Mouse (Mus musculus): ENCODE results near the gene Iqgap1. TPM values are rescaled to one million over a fixed set of nuclear protein-coding genes. Genes with fewer than 3 reads are reported as not detected.

The Iqgap1 gene
- 50.1 and 52.9 TPM in 2 replicates for polyA plus RNA-seq (2015; fragmentation: Nextera tagmentation; extraction: Ambion mirVana)

DNA sequence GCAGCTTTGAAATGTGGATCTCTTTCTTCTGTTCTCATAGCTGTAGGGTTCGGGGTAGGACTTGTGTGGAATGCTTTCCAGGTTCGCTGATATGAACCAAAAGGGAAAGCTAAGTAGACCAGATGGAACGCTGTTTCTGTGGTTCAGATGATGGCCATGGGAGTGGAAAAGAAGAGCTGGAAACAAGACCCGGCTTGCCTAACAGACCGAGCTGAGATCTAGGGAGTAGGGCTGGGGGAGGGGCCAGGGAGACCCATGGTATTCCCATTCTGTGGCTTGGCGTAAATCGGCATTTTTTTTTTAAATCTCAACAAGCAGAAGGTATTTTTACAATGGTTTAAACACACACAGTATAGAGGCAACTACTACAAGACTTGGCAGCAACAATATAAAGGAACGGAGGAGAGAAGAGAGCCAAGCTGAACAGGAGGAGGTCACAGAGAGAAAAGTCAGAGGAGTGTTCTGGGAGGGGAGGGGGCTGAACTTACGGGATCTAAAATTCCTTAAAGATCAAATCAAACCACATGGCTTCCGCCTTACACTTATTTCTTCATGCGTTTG, at the start of gene Iqgap1:
Gene Iqgap1, minus strand, starts transcription at position 132 of the 561 bp plus-strand sequence.
- H3K9me3 ChIP-seq: no peaks in the 10 kb centered on the region
- no peak within 1 kb of the TSS for H3K9ac ChIP-seq
- H3K4me1 ChIP-seq: peaks cover 10% of the 10 kb centered on the region
- H3K27me3 ChIP-seq: no peaks in the 10 kb centered on the region
- peak; percentile 75 for ATAC-seq (ENCODE audit: low FRiP score, low read depth)
- peak within 1 kb of the TSS; percentile 14; the same call in 1 of the 2 replicates for H3K4me2 ChIP-seq (replicated peaks)
- no peaks in the 10 kb centered on the region for H3K36me3 ChIP-seq
- H3K4me3 ChIP-seq: no peak within 1 kb of the TSS
- WGBS: 47% methylated on average over 11 of the region's 11 CpGs
- H3K27ac ChIP-seq: peak within 1 kb of the TSS; percentile 69

DNA sequence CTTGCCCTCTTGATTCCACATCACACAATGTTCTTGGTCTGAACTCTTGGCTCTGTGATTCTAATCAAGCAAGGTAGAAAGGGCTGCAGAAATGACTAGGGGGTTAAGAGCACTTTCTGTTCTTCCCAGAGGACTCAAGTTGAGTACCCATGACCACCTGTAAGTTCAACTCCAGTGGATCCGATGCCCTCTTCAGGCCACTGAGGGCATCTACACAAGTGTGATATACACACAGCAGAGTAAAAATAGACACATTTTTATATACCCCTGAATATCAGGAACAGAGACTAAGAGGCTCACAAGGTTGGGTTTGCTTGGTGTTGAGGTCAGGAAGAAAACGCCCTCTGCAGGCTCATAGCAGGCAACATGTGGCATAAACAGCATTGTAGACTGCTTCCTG, 47.9 kb upstream of the Iqgap1 start:
- Histone ChIP-seq H3K36me3 (peaks cover 94% of the 10 kb centered on the region), H3K9me3 (no peaks in the 10 kb centered on the region), H3K9ac (no peak overlapping the region), H3K4me3 (no peak overlapping the region), H3K4me2 (replicated peaks) (no peak overlapping the region), H3K27ac (no peak overlapping the region), H3K27me3 (no peaks in the 10 kb centered on the region), H3K4me1 (no peaks in the 10 kb centered on the region)
- WGBS: 92% methylated on average over 2 of the region's 2 CpGs
- ATAC-seq (ENCODE audit: low FRiP score, low read depth): no peak

DNA sequence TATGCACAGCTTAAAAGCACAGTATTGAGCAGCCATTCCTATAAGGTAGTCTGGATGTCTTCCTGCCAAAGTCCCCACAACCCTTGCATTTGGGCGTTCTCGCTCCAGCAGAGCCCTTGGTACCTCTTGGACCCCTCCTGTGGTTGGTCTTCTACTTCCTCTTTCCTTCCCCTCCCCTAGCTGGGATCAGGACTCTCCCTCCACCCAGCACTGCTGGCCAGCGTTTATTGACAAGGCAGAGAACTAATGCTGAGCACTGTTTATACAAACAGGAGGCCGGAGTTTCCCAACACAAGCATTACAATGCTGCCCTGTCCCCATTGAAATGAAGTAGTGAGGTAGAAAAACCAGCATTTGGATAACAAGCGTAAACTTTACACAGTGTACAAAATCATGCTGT, 47.3 kb upstream of the Iqgap1 start:
- Histone ChIP-seq H3K27ac (no peak overlapping the region), H3K9me3 (no peaks in the 10 kb centered on the region), H3K4me3 (no peak overlapping the region), H3K36me3 (peaks cover 96% of the 10 kb centered on the region), H3K9ac (no peak overlapping the region), H3K27me3 (no peaks in the 10 kb centered on the region), H3K4me1 (no peaks in the 10 kb centered on the region), H3K4me2 (replicated peaks) (no peak overlapping the region)
- WGBS: 83% methylated on average over 5 of the region's 5 CpGs
- no peak for ATAC-seq (ENCODE audit: low FRiP score, low read depth)

DNA sequence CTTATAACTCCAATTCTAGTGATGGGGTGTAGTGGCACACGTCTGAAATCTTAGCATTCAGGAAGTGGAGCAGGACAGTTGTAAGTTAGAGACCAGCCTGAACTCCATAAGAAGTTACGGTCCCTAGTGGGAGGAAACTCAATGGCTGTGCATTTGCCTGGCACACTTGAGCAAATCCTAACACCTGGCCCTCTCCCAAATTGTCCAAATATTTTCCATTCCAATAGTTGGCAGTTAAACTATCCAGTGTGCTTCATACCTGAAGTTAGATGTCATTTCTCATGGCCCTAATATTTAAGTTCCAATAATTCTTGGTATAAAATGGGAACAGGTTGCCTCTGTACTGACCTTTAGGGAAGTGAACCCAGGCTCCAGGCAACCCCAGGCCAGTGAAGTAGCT, 42.9 kb upstream of the Iqgap1 start:
- Histone ChIP-seq H3K9ac (no peak overlapping the region), H3K36me3 (peaks cover 96% of the 10 kb centered on the region), H3K27ac (no peak overlapping the region), H3K4me3 (no peak overlapping the region), H3K4me1 (peaks cover 5% of the 10 kb centered on the region), H3K9me3 (no peaks in the 10 kb centered on the region), H3K4me2 (replicated peaks) (no peak overlapping the region), H3K27me3 (no peaks in the 10 kb centered on the region)
- no peak for ATAC-seq (ENCODE audit: low FRiP score, low read depth)
- 87% methylated on average over 2 of the region's 2 CpGs for WGBS

DNA sequence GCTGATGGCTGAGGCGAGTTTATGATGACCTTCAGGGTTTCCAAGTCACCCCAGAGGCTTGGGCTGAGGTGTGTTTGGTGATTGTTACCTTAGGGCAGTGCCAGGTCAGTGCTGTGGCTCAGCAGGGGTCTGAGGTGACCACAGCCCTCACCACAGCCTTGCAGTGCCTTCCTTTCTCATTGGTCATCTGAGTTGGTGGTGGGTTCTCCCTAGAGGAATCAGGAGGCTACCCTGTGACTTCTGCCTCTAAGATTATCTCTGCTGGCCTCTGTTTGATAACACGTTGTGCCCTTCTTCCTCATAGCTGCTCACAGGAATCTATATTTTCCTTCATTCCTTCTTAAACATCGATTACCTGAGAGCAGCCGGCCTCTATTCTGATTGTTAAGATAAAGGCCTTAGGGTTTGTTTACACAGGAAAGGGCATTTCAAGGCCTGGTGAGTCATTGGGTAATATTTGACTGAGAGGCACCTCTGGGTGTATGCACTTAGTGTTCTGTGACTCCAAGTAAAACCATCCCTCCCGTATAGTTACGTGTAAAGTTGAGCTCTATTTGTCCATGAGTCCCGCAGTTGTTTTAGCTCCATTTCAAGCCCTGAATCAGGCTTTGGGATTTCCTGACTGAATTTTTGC, 40.9 kb upstream of the Iqgap1 start:
- 84% methylated on average over 7 of the region's 7 CpGs for whole genome bisulfite sequencing
- H3K9me3 ChIP-seq: no peaks in the 10 kb centered on the region
- peaks cover 87% of the 10 kb centered on the region for H3K36me3 ChIP-seq
- no peak overlapping the region for H3K9ac ChIP-seq
- no peak overlapping the region for H3K4me3 ChIP-seq
- H3K4me2 ChIP-seq (replicated peaks): no peak overlapping the region
- no peak for ATAC-seq (ENCODE audit: low FRiP score, low read depth)
- no peak overlapping the region for H3K27ac ChIP-seq
- H3K27me3 ChIP-seq: no peaks in the 10 kb centered on the region
- H3K4me1 ChIP-seq: peaks cover 24% of the 10 kb centered on the region

DNA sequence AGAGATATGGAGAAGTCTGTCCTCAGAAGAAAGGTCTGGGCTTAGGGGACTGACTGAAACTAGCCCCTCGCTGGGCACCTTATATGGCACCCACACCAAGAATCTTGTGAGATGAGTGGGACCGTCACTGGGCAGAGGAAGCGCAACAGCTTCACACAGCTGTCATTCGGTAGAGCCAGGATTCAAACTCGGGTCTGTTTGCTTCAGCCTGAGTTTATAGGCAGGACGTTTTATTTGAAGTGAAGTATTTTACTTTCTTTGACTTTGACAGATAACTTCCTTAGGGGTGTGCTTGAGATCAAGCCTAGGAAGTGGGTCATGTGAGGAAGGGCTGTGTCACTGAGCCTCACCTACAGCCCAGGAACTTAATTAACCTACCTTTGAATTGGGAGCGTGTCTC, 39.7 kb upstream of the Iqgap1 start:
- 96% methylated on average over 7 of the region's 7 CpGs for WGBS
- Histone ChIP-seq H3K9ac (no peak overlapping the region), H3K4me2 (replicated peaks) (no peak overlapping the region), H3K4me1 (peaks cover 26% of the 10 kb centered on the region), H3K27ac (no peak overlapping the region), H3K9me3 (no peaks in the 10 kb centered on the region), H3K27me3 (no peaks in the 10 kb centered on the region), H3K4me3 (no peak overlapping the region), H3K36me3 (peaks cover 77% of the 10 kb centered on the region)
- ATAC-seq (ENCODE audit: low FRiP score, low read depth): no peak

DNA sequence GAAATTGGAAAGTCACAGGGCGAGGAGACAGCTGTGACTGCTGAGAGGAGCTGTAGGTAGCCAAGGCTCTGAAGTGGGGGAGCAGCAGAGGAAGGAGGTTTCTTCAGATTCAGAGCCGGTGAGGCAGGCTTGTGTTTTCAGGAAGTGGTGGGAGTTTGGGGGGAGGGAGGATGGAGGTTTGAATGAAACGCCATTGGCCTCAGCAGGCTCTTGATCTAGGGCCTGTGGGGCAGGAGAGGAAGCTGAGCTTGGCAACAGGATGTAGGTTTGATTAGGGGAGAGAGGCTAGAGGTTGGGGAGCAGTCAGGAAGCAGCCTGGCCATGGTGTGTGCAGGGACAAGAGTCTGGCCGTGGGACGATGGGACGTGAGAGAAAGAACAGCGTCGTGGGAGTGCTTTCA, 39.1 kb upstream of the Iqgap1 start:
- no peak for ATAC-seq (ENCODE audit: low FRiP score, low read depth)
- no peaks in the 10 kb centered on the region for H3K9me3 ChIP-seq
- H3K4me2 ChIP-seq (replicated peaks): no peak overlapping the region; the same call in 1 of the 2 replicates
- WGBS: 82% methylated on average over 8 of the region's 8 CpGs
- no peak overlapping the region for H3K27ac ChIP-seq
- no peaks in the 10 kb centered on the region for H3K27me3 ChIP-seq
- H3K36me3 ChIP-seq: peaks cover 71% of the 10 kb centered on the region
- H3K4me3 ChIP-seq: no peak overlapping the region
- H3K4me1 ChIP-seq: peaks cover 28% of the 10 kb centered on the region
- H3K9ac ChIP-seq: no peak overlapping the region

DNA sequence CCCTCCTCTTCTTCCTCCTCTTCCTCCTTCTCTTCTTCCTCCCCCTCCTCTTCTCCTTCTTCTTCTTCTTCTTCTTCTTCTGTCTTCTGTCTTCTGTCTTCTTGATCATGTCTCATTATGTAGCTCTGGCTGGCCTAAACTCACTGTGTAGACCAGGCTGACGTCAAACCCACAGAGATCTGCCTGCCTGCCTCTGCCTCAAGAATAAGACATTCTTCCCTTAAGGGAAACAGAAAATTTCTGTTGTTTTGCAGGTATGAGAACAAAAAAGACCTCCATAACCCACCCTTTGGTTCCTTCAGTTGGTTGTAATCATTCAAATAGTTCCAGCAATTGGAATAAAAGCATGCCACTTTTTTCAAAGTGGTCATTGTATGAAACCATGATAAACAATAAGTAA, 38.4 kb upstream of the Iqgap1 start:
- no peak for ATAC-seq (ENCODE audit: low FRiP score, low read depth)
- H3K27me3 ChIP-seq: no peaks in the 10 kb centered on the region
- peaks cover 64% of the 10 kb centered on the region for H3K36me3 ChIP-seq
- H3K4me1 ChIP-seq: peaks cover 28% of the 10 kb centered on the region
- H3K4me2 ChIP-seq (replicated peaks): no peak overlapping the region
- no peak overlapping the region for H3K4me3 ChIP-seq
- H3K27ac ChIP-seq: no peak overlapping the region
- no peak overlapping the region for H3K9ac ChIP-seq
- 78% methylated on average over 1 of the region's 1 CpGs for WGBS
- H3K9me3 ChIP-seq: no peaks in the 10 kb centered on the region

DNA sequence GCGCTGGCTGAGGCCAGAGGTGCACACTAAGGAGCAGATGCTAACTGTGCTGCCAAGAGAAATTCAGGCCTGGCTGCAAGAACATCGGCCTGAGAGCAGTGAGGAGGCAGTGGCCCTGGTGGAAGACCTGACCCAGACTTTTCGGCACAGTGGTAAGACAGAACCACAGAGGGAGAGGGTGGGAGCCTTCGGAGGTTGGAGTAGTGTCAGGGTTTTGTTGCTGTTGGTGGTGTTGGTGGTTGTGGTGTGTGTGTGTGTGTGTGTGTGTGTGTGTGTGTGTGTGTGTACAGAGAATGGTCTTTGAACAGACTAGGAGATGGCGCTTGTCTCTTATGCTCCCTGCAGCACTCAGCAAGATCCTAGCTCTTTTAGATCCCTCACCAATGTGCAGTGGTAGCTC, 37.7 kb upstream of the Iqgap1 start:
- Histone ChIP-seq H3K36me3 (peaks cover 57% of the 10 kb centered on the region), H3K27me3 (no peaks in the 10 kb centered on the region), H3K27ac (no peak overlapping the region), H3K9me3 (no peaks in the 10 kb centered on the region), H3K4me1 (peaks cover 28% of the 10 kb centered on the region), H3K4me2 (replicated peaks) (peak overlapping the region; percentile 19), H3K9ac (peak overlapping the region; percentile 50), H3K4me3 (no peak overlapping the region)
- 89% methylated on average over 5 of the region's 5 CpGs for WGBS
- ATAC-seq (ENCODE audit: low FRiP score, low read depth): no peak

DNA sequence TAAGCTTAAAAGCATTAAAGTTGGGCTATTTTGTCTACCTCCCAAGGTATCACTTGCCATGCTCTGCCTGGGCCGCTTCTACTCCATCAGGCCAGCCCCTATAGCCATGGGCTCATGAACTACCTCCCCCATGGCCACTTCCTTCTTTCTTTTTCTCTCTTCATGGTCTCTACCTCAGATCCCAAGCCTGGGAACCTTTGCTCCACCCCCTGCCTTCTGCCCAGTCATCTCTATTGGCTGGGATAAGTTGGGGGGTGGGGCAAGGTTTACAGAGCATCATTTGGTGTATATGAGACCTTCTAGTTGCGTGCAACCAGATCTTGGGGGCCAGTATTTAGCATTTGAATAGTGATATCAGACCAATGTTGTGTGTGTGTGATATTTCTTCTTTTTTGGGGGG, 36.7 kb upstream of the Iqgap1 start:
- Histone ChIP-seq H3K4me1 (peaks cover 28% of the 10 kb centered on the region), H3K36me3 (peaks cover 47% of the 10 kb centered on the region), H3K27ac (no peak overlapping the region), H3K9me3 (no peaks in the 10 kb centered on the region), H3K4me3 (peak overlapping the region; percentile 20; the same call in 1 of the 2 replicates), H3K27me3 (no peaks in the 10 kb centered on the region), H3K9ac (no peak overlapping the region), H3K4me2 (replicated peaks) (peak overlapping the region; percentile 80)
- no peak for ATAC-seq (ENCODE audit: low FRiP score, low read depth)
- 85% methylated on average over 2 of the region's 2 CpGs for WGBS

DNA sequence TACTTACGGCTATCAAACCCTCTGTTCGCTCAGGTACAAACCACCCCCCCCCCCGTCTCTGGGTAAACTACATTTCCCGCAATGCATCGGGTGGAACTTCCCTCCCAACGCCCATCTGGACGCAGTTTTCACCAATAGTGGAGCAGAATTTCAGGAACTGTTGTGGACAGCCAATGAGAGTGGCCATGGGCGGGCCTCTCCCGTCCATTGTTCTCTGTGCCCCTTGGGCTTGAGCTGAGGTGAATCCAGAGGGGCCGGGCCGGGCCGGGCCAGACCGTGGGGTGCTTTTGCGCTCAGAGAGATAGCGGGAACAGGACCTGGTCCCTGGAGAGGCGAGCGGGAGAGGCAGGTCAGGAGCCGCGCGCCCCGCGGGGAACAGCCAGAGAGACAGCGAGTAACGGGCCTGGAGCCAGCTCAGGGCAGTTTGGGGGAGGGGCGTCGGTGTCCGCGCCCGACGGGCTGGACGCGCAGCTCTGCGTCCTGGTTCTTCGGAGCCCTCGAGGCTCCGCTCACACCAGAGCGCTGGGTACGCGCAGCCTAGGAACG, 35.0 kb upstream of the Iqgap1 start, which contains the start of gene Zscan2:
Gene Zscan2, plus strand, starts transcription at position 192 of the 546 bp plus-strand sequence.
- under 1% methylated on average over 38 of the region's 40 CpGs for WGBS

DNA sequence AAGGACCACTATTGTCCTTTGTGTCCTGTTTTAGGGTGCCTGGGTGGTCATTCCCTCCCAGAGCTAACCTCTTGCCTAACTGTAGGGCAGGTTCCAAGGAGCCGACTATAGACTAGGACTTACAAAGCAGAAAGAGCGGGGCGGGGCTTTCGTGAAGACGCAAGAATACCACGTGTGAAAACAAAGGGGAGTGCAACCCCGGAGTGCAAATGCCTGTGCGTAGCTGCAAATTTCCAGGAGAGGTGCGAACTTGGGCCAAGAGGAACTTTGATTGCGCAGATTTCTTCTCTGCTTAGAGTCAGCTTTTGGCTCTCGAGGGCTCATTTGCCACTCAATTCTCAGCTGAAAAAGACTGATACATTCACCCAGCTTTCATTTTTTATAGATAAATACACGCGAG, 34.5 kb upstream of the Iqgap1 start:
- H3K4me2 ChIP-seq (replicated peaks): peak overlapping the region; percentile 80
- WGBS: under 1% methylated on average over 13 of the region's 13 CpGs
- H3K36me3 ChIP-seq: peaks cover 24% of the 10 kb centered on the region
- H3K27me3 ChIP-seq: no peaks in the 10 kb centered on the region
- peak overlapping the region; percentile 81 for H3K4me3 ChIP-seq
- peak; percentile 70; the same call in 1 of the 2 replicates for ATAC-seq (ENCODE audit: low FRiP score, low read depth)
- H3K9me3 ChIP-seq: no peaks in the 10 kb centered on the region
- no peak overlapping the region for H3K27ac ChIP-seq
- peak overlapping the region; percentile 94 for H3K9ac ChIP-seq
- H3K4me1 ChIP-seq: peaks cover 27% of the 10 kb centered on the region

More for the DNA sequence above, 35.0 kb upstream of the Iqgap1 start, which contains the start of gene Zscan2:
- H3K9ac ChIP-seq: peak within 1 kb of the TSS; percentile 94
- H3K27ac ChIP-seq: peak within 1 kb of the TSS; percentile 79; the same call in 1 of the 2 replicates
- ATAC-seq (ENCODE audit: low FRiP score, low read depth): peak; percentile 98
- peak within 1 kb of the TSS; percentile 80 for H3K4me2 ChIP-seq (replicated peaks)
- H3K4me3 ChIP-seq: peak within 1 kb of the TSS; percentile 81
- H3K27me3 ChIP-seq: no peaks in the 10 kb centered on the region
- peaks cover 28% of the 10 kb centered on the region for H3K4me1 ChIP-seq
- H3K36me3 ChIP-seq: peaks cover 30% of the 10 kb centered on the region
- no peaks in the 10 kb centered on the region for H3K9me3 ChIP-seq

All from limb, embryonic 13.5 days (tissue).